In the genomic region with DNA sequence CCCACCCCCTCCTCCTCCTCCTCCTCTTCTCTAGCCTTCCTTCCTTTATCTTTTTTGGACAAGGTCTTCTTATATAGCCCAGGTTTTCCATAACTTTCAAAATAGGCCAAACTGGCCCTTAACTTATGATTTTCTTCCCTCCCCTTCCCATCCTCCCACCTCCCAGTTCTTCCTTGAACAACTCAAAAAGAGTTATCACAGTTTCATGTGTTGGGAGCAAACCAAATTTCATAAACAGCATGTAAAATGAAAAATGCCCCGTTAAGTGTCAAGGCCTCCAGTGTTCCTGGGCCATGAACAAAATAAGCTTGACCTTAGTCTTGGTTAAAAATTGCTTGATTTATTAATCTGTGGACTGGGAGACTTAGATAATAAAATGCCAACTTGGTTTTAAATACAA, we compare ENCODE assay signal across 22 mouse cellular contexts.
DNase-seq lines count a peak whose midpoint lies in the region; ATAC-seq lines count a peak whose summit lies in the region.
"Had no signal": no experiment of that assay in that cellular context is flagged by ENCODE, and none has a peak within 500 bp of the region (broad histone marks: within the 10 kb centered on the region; RNA-seq: fewer than 3 reads in every experiment).

No protein-coding gene starts in this region.

- H3K36me3 ChIP-seq in midbrain, embryonic 11.5 days (ENCODE audit: control insufficient read depth, insufficient read depth, low read length): no peaks in the 10 kb centered on the region
- no peaks in the 10 kb centered on the region for H3K36me3 ChIP-seq in midbrain, embryonic 14.5 days (ENCODE audit: control insufficient read depth, insufficient read depth, low read length)
- peaks cover 5% of the 10 kb centered on the region; the same call in 1 of the 2 replicates for H3K36me3 ChIP-seq in limb, embryonic 10.5 days
- no peaks in the 10 kb centered on the region for H3K36me3 ChIP-seq in hindbrain, embryonic 13.5 days
- H3K36me3 ChIP-seq: forebrain, embryonic 10.5 days; G1E; hindbrain, embryonic 15.5 days had no signal

- H3K4me1 ChIP-seq in midbrain, embryonic 11.5 days (ENCODE audit: control insufficient read depth, insufficient read depth, low read length): no peaks in the 10 kb centered on the region
- H3K4me1 ChIP-seq in midbrain, embryonic 14.5 days (ENCODE audit: control insufficient read depth, insufficient read depth, low read length): no peaks in the 10 kb centered on the region
- H3K4me1 ChIP-seq in limb, embryonic 10.5 days: peaks cover 52% of the 10 kb centered on the region
- no peaks in the 10 kb centered on the region for H3K4me1 ChIP-seq in hindbrain, embryonic 13.5 days (replicated peaks)
- H3K4me1 ChIP-seq: forebrain, embryonic 13.5 days; hindbrain, embryonic 15.5 days had no signal

- no peak overlapping the region for H3K4me2 ChIP-seq in midbrain, embryonic 11.5 days
- H3K4me2 ChIP-seq in midbrain, embryonic 14.5 days (ENCODE audit: low read length): no peak overlapping the region
- no peak overlapping the region for H3K4me2 ChIP-seq in hindbrain, embryonic 13.5 days
- H3K4me2 ChIP-seq: forebrain, embryonic 13.5 days; heart, embryonic 11.5 days; hindbrain, embryonic 15.5 days had no signal

- no peaks in the 10 kb centered on the region for H3K27me3 ChIP-seq in midbrain, embryonic 11.5 days (ENCODE audit: control insufficient read depth, insufficient read depth, low read length)
- no peaks in the 10 kb centered on the region for H3K27me3 ChIP-seq in midbrain, embryonic 14.5 days (ENCODE audit: control insufficient read depth, insufficient read depth, low read length)
- H3K27me3 ChIP-seq in limb, embryonic 10.5 days (ENCODE audit: low read depth, poor library complexity, severe bottlenecking): no peaks in the 10 kb centered on the region
- no peaks in the 10 kb centered on the region for H3K27me3 ChIP-seq in hindbrain, embryonic 13.5 days
- H3K27me3 ChIP-seq: CH12.LX; forebrain, embryonic 13.5 days; hindbrain, embryonic 15.5 days; Patski had no signal

- 82% methylated on average over 1 of the region's 1 CpGs for WGBS in midbrain, embryonic 11.5 days
- WGBS in midbrain, embryonic 14.5 days: 96% methylated on average over 1 of the region's 1 CpGs
- 86% methylated on average over 1 of the region's 1 CpGs for WGBS in limb, embryonic 10.5 days
- WGBS in hindbrain, embryonic 13.5 days: 94% methylated on average over 1 of the region's 1 CpGs

- no peak overlapping the region for H3K9ac ChIP-seq in midbrain, embryonic 11.5 days (ENCODE audit: low read length)
- H3K9ac ChIP-seq in midbrain, embryonic 14.5 days (replicated peaks; ENCODE audit: low read length): no peak overlapping the region
- H3K9ac ChIP-seq in hindbrain, embryonic 13.5 days: no peak overlapping the region
- H3K9ac ChIP-seq: forebrain, embryonic 13.5 days; hindbrain, embryonic 15.5 days had no signal

- no peak for ATAC-seq in midbrain, embryonic 11.5 days (ENCODE audit: low FRiP score)
- ATAC-seq in midbrain, embryonic 14.5 days (ENCODE audit: low FRiP score, low TSS enrichment): no peak
- ATAC-seq in hindbrain, embryonic 13.5 days (ENCODE audit: low FRiP score): no peak
- ATAC-seq: forebrain, embryonic 13.5 days; forebrain, embryonic 16.5 days; intestine, postnatal 0 days; Patski had no signal

- H3K4me3 ChIP-seq in midbrain, embryonic 11.5 days (ENCODE audit: low read depth, low read length): no peak overlapping the region
- H3K4me3 ChIP-seq in midbrain, embryonic 14.5 days (replicated peaks; ENCODE audit: low read depth, low read length): no peak overlapping the region
- no peak overlapping the region for H3K4me3 ChIP-seq in limb, embryonic 10.5 days
- H3K4me3 ChIP-seq in hindbrain, embryonic 13.5 days: no peak overlapping the region
- H3K4me3 ChIP-seq: forebrain, embryonic 10.5 days; forebrain, embryonic 13.5 days; hindbrain, embryonic 15.5 days had no signal

- peak; percentile 68 for DNase-seq in adrenal gland, adult 2 months
- no peak for DNase-seq in adrenal gland, adult 18-20 months (ENCODE audit: low spot score in 2 of 2)
- peak; percentile 57 for DNase-seq in midbrain, embryonic 11.5 days (ENCODE audit: low spot score, missing footprints)
- DNase-seq in midbrain, embryonic 14.5 days: no peak
- DNase-seq in limb, embryonic 10.5 days (ENCODE audit: low spot score): no peak
- DNase-seq: B cell, adult 2 months; cerebellum, adult 18-20 months; cerebellum, adult 9-10 months; cerebellum, postnatal 14 days; gastrocnemius, postnatal 10 days; gastrocnemius, postnatal 36 days; kidney, adult 2 months had no signal

- H3K27ac ChIP-seq in midbrain, embryonic 11.5 days (ENCODE audit: low read depth, low read length): no peak overlapping the region
- H3K27ac ChIP-seq in midbrain, embryonic 14.5 days (replicated peaks; ENCODE audit: low read depth, low read length): no peak overlapping the region
- 0 out of 2 replicates have a peak overlapping the region, but pooled peaks have one; percentile 34 for H3K27ac ChIP-seq in limb, embryonic 10.5 days
- H3K27ac ChIP-seq in hindbrain, embryonic 13.5 days: no peak overlapping the region
- H3K27ac ChIP-seq: forebrain, embryonic 10.5 days; forebrain, embryonic 13.5 days; hindbrain, embryonic 15.5 days had no signal

- H3K9me3 ChIP-seq in midbrain, embryonic 11.5 days (ENCODE audit: control insufficient read depth, low read length): no peaks in the 10 kb centered on the region; the same call in 1 of the 2 replicates
- no peaks in the 10 kb centered on the region for H3K9me3 ChIP-seq in midbrain, embryonic 14.5 days (ENCODE audit: control insufficient read depth, low read length)
- H3K9me3 ChIP-seq in limb, embryonic 10.5 days (replicated peaks): no peaks in the 10 kb centered on the region
- H3K9me3 ChIP-seq in hindbrain, embryonic 13.5 days: no peaks in the 10 kb centered on the region
- H3K9me3 ChIP-seq: forebrain, embryonic 13.5 days had no signal

Comparison
In these comparisons a context has a peak if more than half of its experiments do, and no peak if none do; other contexts are left out.
1. DNase-seq: peak in adrenal gland, adult 2 months (single experiment) and midbrain, embryonic 11.5 days (single experiment); none in adrenal gland, adult 18-20 months (0 of 2), midbrain, embryonic 14.5 days (single experiment) and limb, embryonic 10.5 days (single experiment).